Mouse (Mus musculus) thymus, adult 2 months (tissue): ENCODE measurements around the gene Gm20388. TPM values are rescaled to one million over a fixed set of nuclear protein-coding genes. Genes with fewer than 3 reads are reported as not detected.

Experiments used
- DNase-seq: peaks from one replicate; pipeline ENCODE4 v3.0.0; 2021
- H3K27ac ChIP-seq: fragments of 200-500 bp; 2 replicates; pipeline ENCODE4 v1.5.1; 2012; ENCODE audit warnings: low read length, control low read depth; ENCODE audit not compliant: control insufficient read depth, insufficient read depth
- H3K27me3 ChIP-seq: fragments of 200-500 bp; 2 replicates; pipeline ENCODE4 v1.6.1; 2012; ENCODE audit warnings: mild to moderate bottlenecking, low read length, moderate library complexity, mixed read lengths; ENCODE audit not compliant: control insufficient read depth, insufficient read depth
- H3K36me3 ChIP-seq: fragments of 200-500 bp; 2 replicates; pipeline ENCODE4 v1.6.1; 2012; ENCODE audit warnings: mild to moderate bottlenecking, low read length, moderate library complexity; ENCODE audit not compliant: control insufficient read depth, insufficient read depth
- H3K4me1 ChIP-seq: fragments of 200-500 bp; replicated peaks from 2 replicates; pipeline ENCODE4 v1.6.1; 2012; ENCODE audit warnings: low read length; ENCODE audit not compliant: control insufficient read depth, insufficient read depth
- H3K4me3 ChIP-seq: fragments of 200-500 bp; 2 replicates; pipeline ENCODE4 v1.5.1; 2012; ENCODE audit warnings: mild to moderate bottlenecking, low read length, control low read depth, moderate library complexity; ENCODE audit not compliant: control insufficient read depth, insufficient read depth
- CTCF ChIP-seq: fragments of 200-500 bp; IDR thresholded peaks from 2 replicates; pipeline ENCODE4 v1.5.1; 2012; ENCODE audit warnings: mild to moderate bottlenecking, control low read depth, low read length, moderate library complexity, borderline replicate concordance; ENCODE audit not compliant: control insufficient read depth, poor library complexity, insufficient read depth; ENCODE audit errors: extremely low read depth
- POLR2A ChIP-seq: fragments of 200-500 bp; IDR thresholded peaks from 2 replicates; pipeline ENCODE4 v1.6.1; 2012; ENCODE audit warnings: mild to moderate bottlenecking, low read length, control low read depth, moderate library complexity; ENCODE audit not compliant: control insufficient read depth, poor library complexity, insufficient read depth; ENCODE audit errors: extremely low read depth
- WGBS: fragments of 180-500 bp; shearing (Covaris S2); methylation state at CpG from one replicate; pipeline ENCODE4 v1.1.7; 2018; 5-methylcytosine and 5-hydroxymethylcytosine counted together
- polyA plus RNA-seq: library from polyadenylated mRNA; depleted of rRNA; stranded (reverse); fragments of >200 nt; gene quantifications from 2 replicates; pipeline ENCODE4 v1.2.3, GENCODE M21; 2012

Gm20388 gene
- polyA plus RNA-seq, 1 experiment, result 103 TPM

- WGBS, result 85% methylated on average over 5 of the region's 5 CpGs
- no peak for DNase-seq
- peaks cover 52% of the 10 kb centered on the region for H3K4me1 ChIP-seq
- TF ChIP-seq CTCF (no peak), POLR2A (no peak)
- no peaks in the 10 kb centered on the region for H3K27me3 ChIP-seq
- peaks cover 2% of the 10 kb centered on the region; the same call in 1 of the 2 replicates for H3K36me3 ChIP-seq
- H3K4me3 ChIP-seq, result no peak overlapping the region
- H3K27ac ChIP-seq, result no peak overlapping the region
These were observed 2753.0 kb downstream of the Gm20388 start for GRCm38 (mm10) chr8:122663670-122664069.

DNA sequence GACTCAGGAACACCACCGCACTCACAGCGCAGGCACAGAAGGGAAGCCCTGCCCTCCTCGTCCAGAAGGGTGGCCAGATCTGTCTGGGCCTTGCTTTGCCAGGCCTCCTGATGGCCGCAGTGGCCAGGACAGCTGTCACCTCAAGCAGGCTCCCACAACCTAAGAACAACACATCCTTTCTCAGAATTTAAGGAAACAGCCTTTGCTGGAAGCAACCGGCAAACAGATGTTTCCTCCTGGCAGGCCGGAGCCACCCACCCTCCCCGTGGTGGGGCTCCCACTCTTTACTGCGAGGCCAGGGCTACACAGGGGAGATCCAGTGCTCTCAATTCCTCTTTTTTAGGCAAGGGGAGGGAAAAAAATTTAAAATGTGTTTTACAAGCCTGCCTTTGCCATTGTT lies 2754.6 kb downstream of the Gm20388 start:
- no peak for TF ChIP-seq POLR2A
- H3K27me3 ChIP-seq, result no peaks in the 10 kb centered on the region
- DNase-seq, result no peak
- no peaks in the 10 kb centered on the region for H3K36me3 ChIP-seq
- 30% methylated on average over 8 of the region's 8 CpGs for WGBS
- H3K4me3 ChIP-seq, result no peak overlapping the region
- H3K27ac ChIP-seq, result 0 out of 2 replicates have a peak overlapping the region, but pooled peaks have one; percentile 9
- H3K4me1 ChIP-seq, result peaks cover 52% of the 10 kb centered on the region

DNA sequence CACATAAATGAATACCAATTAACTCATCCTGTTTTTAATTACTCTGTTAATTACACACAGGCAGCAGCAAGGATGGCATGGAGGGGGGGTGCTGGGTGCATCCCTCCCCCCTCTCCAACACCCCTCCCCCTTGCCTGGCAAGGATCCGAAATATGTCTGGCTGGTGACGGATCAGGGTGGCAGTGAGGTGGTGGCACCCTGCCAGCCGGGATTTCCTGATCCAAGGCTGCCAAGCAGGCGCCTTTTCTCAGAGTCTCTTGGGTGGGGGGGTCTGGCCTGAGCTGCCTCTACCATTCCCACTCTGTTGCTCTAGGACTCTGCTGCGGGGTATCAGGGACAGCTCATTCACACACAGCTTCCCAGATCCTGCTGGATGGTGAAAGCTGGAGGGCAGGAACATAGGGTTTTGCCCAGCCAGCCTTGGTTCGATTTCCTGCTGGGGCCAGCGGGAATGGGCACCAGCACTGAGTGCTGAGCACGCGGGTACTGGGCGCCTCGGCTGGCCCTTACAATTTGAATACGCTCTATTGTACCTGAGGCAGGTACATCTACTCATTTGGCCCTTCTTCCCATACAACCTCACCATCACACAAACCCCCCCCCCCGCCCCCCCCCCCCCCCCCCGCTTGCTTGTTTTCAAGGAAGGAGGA lies 2755.2 kb downstream of the Gm20388 start:
- no peak for DNase-seq
- 44% methylated on average over 14 of the region's 14 CpGs for WGBS
- H3K4me1 ChIP-seq, result peaks cover 52% of the 10 kb centered on the region
- no peaks in the 10 kb centered on the region for H3K27me3 ChIP-seq
- TF ChIP-seq CTCF, result no peak
- no peak for TF ChIP-seq POLR2A
- no peaks in the 10 kb centered on the region for H3K36me3 ChIP-seq
- no peak overlapping the region; the same call in 1 of the 2 replicates for H3K27ac ChIP-seq
- no peak overlapping the region for H3K4me3 ChIP-seq

DNA sequence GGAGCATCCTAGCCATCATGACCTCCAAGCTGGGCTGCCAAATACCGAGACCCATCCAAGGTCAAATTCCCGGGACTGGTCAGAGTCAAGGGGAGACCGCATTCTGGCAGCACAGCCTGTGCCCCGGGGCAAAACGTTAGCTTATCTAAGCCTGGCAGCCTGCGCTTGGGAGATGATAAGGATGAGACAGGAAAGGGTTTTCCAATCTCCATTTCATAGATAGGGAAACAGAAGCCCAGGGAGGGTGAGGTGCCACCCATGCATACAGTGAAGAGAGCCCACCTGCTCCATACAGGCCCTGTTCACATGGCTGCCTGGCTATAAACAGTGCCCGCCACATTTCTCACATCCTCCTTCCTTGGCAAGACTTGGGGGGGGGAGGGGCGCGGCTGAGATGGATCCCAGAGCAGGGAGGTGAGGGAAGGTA lies 2755.7 kb downstream of the Gm20388 start:
- H3K27me3 ChIP-seq, result no peaks in the 10 kb centered on the region
- TF ChIP-seq CTCF, result no peak
- no peak for TF ChIP-seq POLR2A
- 0 out of 2 replicates have a peak overlapping the region, but pooled peaks have one; percentile 10 for H3K4me3 ChIP-seq
- no peak for DNase-seq
- H3K4me1 ChIP-seq, result peaks cover 51% of the 10 kb centered on the region
- no peaks in the 10 kb centered on the region for H3K36me3 ChIP-seq
- 34% methylated on average over 9 of the region's 9 CpGs for WGBS
- peak overlapping the region; percentile 54 for H3K27ac ChIP-seq

- TF ChIP-seq CTCF, result no peak
- 0 out of 2 replicates have a peak, but pooled peaks have one; percentile 6 for TF ChIP-seq POLR2A
- no peaks in the 10 kb centered on the region for H3K27me3 ChIP-seq
- H3K4me1 ChIP-seq, result peaks cover 50% of the 10 kb centered on the region
- 0 out of 2 replicates have a peak overlapping the region, but pooled peaks have one; percentile 10 for H3K4me3 ChIP-seq
- peak overlapping the region; percentile 54 for H3K27ac ChIP-seq
- no peaks in the 10 kb centered on the region for H3K36me3 ChIP-seq
- 4% methylated on average over 12 of the region's 12 CpGs for WGBS
- peak; percentile 67 for DNase-seq
These were observed 2756.2 kb downstream of the Gm20388 start for GRCm38 (mm10) chr8:122666827-122667226.

DNA sequence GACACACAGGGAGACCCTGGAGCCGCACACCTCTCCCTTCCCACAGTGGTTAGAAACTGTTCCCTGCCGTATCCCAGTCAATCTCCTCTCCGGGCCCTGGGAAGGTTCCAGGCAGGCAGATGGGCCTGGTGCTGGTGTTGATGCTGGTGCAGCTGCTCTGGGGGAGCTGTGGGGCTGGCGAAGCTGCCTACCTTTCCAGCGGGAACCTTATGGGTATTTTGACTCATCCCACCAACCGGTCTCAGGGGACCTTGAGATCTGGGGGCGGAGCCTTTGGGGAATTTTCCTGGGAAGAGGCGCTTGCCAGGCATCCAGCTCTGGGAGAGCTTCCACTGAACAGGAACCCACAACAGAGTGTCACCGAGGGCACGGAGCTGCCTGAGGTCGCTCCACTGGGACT lies 2757.2 kb downstream of the Gm20388 start:
- 93% methylated on average over 11 of the region's 11 CpGs for WGBS
- H3K4me3 ChIP-seq, result no peak overlapping the region
- no peaks in the 10 kb centered on the region for H3K36me3 ChIP-seq
- H3K4me1 ChIP-seq, result peaks cover 51% of the 10 kb centered on the region
- no peak for TF ChIP-seq POLR2A
- no peak for TF ChIP-seq CTCF
- no peak overlapping the region for H3K27ac ChIP-seq
- no peak for DNase-seq
- no peaks in the 10 kb centered on the region for H3K27me3 ChIP-seq

GRCm38 (mm10) chr8:122669370-122669769 lies 2758.7 kb downstream of the Gm20388 start:
- H3K4me3 ChIP-seq, result no peak overlapping the region
- WGBS, result 89% methylated on average over 5 of the region's 5 CpGs
- peaks cover 39% of the 10 kb centered on the region for H3K4me1 ChIP-seq

More at GRCm38 (mm10) chr8:122669370-122669769, 2758.7 kb downstream of the Gm20388 start:
- DNase-seq, result no peak
- Histone ChIP-seq H3K27ac (no peak overlapping the region), H3K27me3 (no peaks in the 10 kb centered on the region), H3K36me3 (no peaks in the 10 kb centered on the region)
- TF ChIP-seq POLR2A, result no peak
- TF ChIP-seq CTCF, result no peak
